Mouse (Mus musculus) heart, embryonic 13.5 days (tissue): ENCODE data around the gene Smyd3. TPM values are rescaled to one million over a fixed set of nuclear protein-coding genes. Genes with fewer than 3 reads are reported as not detected.

Source experiments
- ATAC-seq: fragments of 200-750 bp; cut with Nextera tagmentation; 2 replicates; pipeline ENCODE4 v1.8.0; 2017; ENCODE audit warnings: moderate TSS enrichment; ENCODE audit not compliant: insufficient number of reproducible peaks, low FRiP score, low TSS enrichment; ENCODE audit errors: extremely low read depth
- H3K27ac ChIP-seq: fragments of 300-500 bp; sonication (generic); replicated peaks from 2 replicates; pipeline ENCODE4 v1.5.1; 2015; ENCODE audit warnings: moderate library complexity, mild to moderate bottlenecking, inconsistent platforms
- H3K27me3 ChIP-seq: fragments of 300-500 bp; sonication (generic); replicated peaks from 2 replicates; pipeline ENCODE4 v1.6.1; 2015; ENCODE audit warnings: mild to moderate bottlenecking, inconsistent platforms
- H3K36me3 ChIP-seq: fragments of 300-500 bp; sonication (generic); 2 replicates; pipeline ENCODE4 v1.6.1; 2015; ENCODE audit warnings: mild to moderate bottlenecking, inconsistent platforms
- H3K4me1 ChIP-seq: fragments of 300-500 bp; sonication (generic); 2 replicates; pipeline ENCODE4 v1.6.1; 2015; ENCODE audit warnings: inconsistent platforms
- H3K4me2 ChIP-seq: fragments of 300-500 bp; sonication (generic); 2 replicates; pipeline ENCODE4 v1.6.1; 2015; ENCODE audit warnings: inconsistent platforms, mild to moderate bottlenecking, moderate library complexity
- H3K4me3 ChIP-seq: fragments of 300-500 bp; sonication (generic); 2 replicates; pipeline ENCODE4 v1.5.1; 2015; ENCODE audit warnings: moderate library complexity, mild to moderate bottlenecking, inconsistent platforms
- H3K9ac ChIP-seq: fragments of 300-500 bp; sonication (generic); 2 replicates; pipeline ENCODE4 v1.6.1; 2015; ENCODE audit warnings: inconsistent platforms, mild to moderate bottlenecking, moderate library complexity
- H3K9me3 ChIP-seq: fragments of 300-500 bp; sonication (generic); 2 replicates; pipeline ENCODE4 v1.6.1; 2016; ENCODE audit warnings: inconsistent platforms
- WGBS: fragments of 180-500 bp; shearing (Covaris S2); methylation state at CpG from one replicate; pipeline ENCODE4 v1.1.7; 2015; ENCODE audit warnings: mixed read lengths; 5-methylcytosine and 5-hydroxymethylcytosine counted together
- polyA plus RNA-seq: library from polyadenylated mRNA; unstranded; fragments of >200 nt; fragmentation: Nextera tagmentation; extraction: Ambion mirVana; gene quantifications from 2 replicates; pipeline ENCODE4 v1.2.1, GENCODE M21; 2015

Gene Smyd3
- polyA plus RNA-seq, 1 experiment from 2014 or later = 9.6 TPM

- Histone ChIP-seq H3K27me3 (no peaks in the 10 kb centered on the region), H3K9ac (no peak overlapping the region), H3K4me2 (no peak overlapping the region), H3K4me3 (no peak overlapping the region), H3K9me3 (no peaks in the 10 kb centered on the region), H3K36me3 (no peaks in the 10 kb centered on the region), H3K27ac (no peak overlapping the region), H3K4me1 (peaks cover 6% of the 10 kb centered on the region)
- 50% methylated on average over 6 of the region's 6 CpGs for WGBS
- no peak for ATAC-seq
Measured at GRCm38 (mm10) chr1:179161947-179162346, 355.9 kb downstream of the Smyd3 start.

GRCm38 (mm10) chr1:179160697-179161096 lies 357.1 kb downstream of the Smyd3 start:
- no peak for ATAC-seq
- Histone ChIP-seq H3K36me3 (no peaks in the 10 kb centered on the region), H3K4me2 (no peak overlapping the region), H3K4me3 (no peak overlapping the region), H3K27ac (no peak overlapping the region), H3K9me3 (no peaks in the 10 kb centered on the region), H3K9ac (no peak overlapping the region), H3K27me3 (no peaks in the 10 kb centered on the region), H3K4me1 (peaks cover 6% of the 10 kb centered on the region)
- WGBS = 65% methylated on average over 3 of the region's 3 CpGs

GRCm38 (mm10) chr1:179152376-179152775 lies 365.5 kb downstream of the Smyd3 start:
- Histone ChIP-seq H3K9me3 (no peaks in the 10 kb centered on the region), H3K27me3 (0 out of 2 replicates have a peak, but pooled peaks cover 7% of the 10 kb centered on the region), H3K4me1 (peaks cover 22% of the 10 kb centered on the region), H3K9ac (no peak overlapping the region), H3K36me3 (no peaks in the 10 kb centered on the region), H3K4me2 (no peak overlapping the region), H3K27ac (no peak overlapping the region), H3K4me3 (no peak overlapping the region)
- no peak for ATAC-seq
- 67% methylated on average over 9 of the region's 9 CpGs for WGBS

- Histone ChIP-seq H3K4me1 (peaks cover 31% of the 10 kb centered on the region), H3K9me3 (no peaks in the 10 kb centered on the region), H3K27me3 (0 out of 2 replicates have a peak, but pooled peaks cover 7% of the 10 kb centered on the region), H3K27ac (no peak overlapping the region), H3K9ac (no peak overlapping the region), H3K36me3 (no peaks in the 10 kb centered on the region), H3K4me3 (no peak overlapping the region), H3K4me2 (no peak overlapping the region)
- 68% methylated on average over 2 of the region's 2 CpGs for WGBS
- ATAC-seq = no peak
Measured at GRCm38 (mm10) chr1:179151275-179151674, 366.6 kb downstream of the Smyd3 start.

GRCm38 (mm10) chr1:179149468-179150140 lies 368.2 kb downstream of the Smyd3 start:
- H3K4me1 ChIP-seq = peaks cover 31% of the 10 kb centered on the region
- no peak overlapping the region for H3K4me2 ChIP-seq
- no peak overlapping the region for H3K4me3 ChIP-seq
- no peaks in the 10 kb centered on the region for H3K36me3 ChIP-seq
- no peak for ATAC-seq
- WGBS = 15% methylated on average over 5 of the region's 5 CpGs
- H3K27ac ChIP-seq = peak overlapping the region; percentile 24; the same call in 1 of the 2 replicates
- no peak overlapping the region for H3K9ac ChIP-seq
- 0 out of 2 replicates have a peak, but pooled peaks cover 6% of the 10 kb centered on the region for H3K27me3 ChIP-seq
- H3K9me3 ChIP-seq = no peaks in the 10 kb centered on the region

GRCm38 (mm10) chr1:179146730-179147167 lies 371.1 kb downstream of the Smyd3 start:
- peaks cover 35% of the 10 kb centered on the region for H3K4me1 ChIP-seq
- peak overlapping the region; percentile 62 for H3K27ac ChIP-seq
- WGBS = 35% methylated on average over 9 of the region's 9 CpGs
- H3K9me3 ChIP-seq = no peaks in the 10 kb centered on the region
- H3K36me3 ChIP-seq = no peaks in the 10 kb centered on the region
- peak overlapping the region; percentile 38; the same call in 1 of the 2 replicates for H3K9ac ChIP-seq
- H3K27me3 ChIP-seq = no peaks in the 10 kb centered on the region
- no peak overlapping the region for H3K4me3 ChIP-seq
- no peak for ATAC-seq
- H3K4me2 ChIP-seq = peak overlapping the region; percentile 31; the same call in 1 of the 2 replicates

- Histone ChIP-seq H3K4me2 (no peak overlapping the region), H3K36me3 (no peaks in the 10 kb centered on the region), H3K27me3 (no peaks in the 10 kb centered on the region), H3K9me3 (no peaks in the 10 kb centered on the region), H3K4me1 (peaks cover 24% of the 10 kb centered on the region), H3K9ac (no peak overlapping the region), H3K27ac (no peak overlapping the region), H3K4me3 (no peak overlapping the region)
- ATAC-seq = no peak
- WGBS = 86% methylated on average over 11 of the region's 11 CpGs
Measured at GRCm38 (mm10) chr1:179143154-179143832, 374.5 kb downstream of the Smyd3 start.

- Histone ChIP-seq H3K4me3 (no peak overlapping the region), H3K9me3 (no peaks in the 10 kb centered on the region), H3K4me1 (peaks cover 20% of the 10 kb centered on the region), H3K4me2 (no peak overlapping the region), H3K9ac (no peak overlapping the region), H3K27ac (no peak overlapping the region), H3K36me3 (no peaks in the 10 kb centered on the region), H3K27me3 (no peaks in the 10 kb centered on the region)
- WGBS = 27% methylated on average over 3 of the region's 3 CpGs
- ATAC-seq = no peak; the same call in 1 of the 2 replicates
Measured at GRCm38 (mm10) chr1:179142177-179142576, 375.7 kb downstream of the Smyd3 start.

- no peak overlapping the region for H3K9ac ChIP-seq
- H3K4me2 ChIP-seq = no peak overlapping the region
- no peaks in the 10 kb centered on the region for H3K36me3 ChIP-seq
- no peak for ATAC-seq
- H3K27me3 ChIP-seq = no peaks in the 10 kb centered on the region
- peaks cover 22% of the 10 kb centered on the region for H3K4me1 ChIP-seq
- no peak overlapping the region for H3K27ac ChIP-seq
- H3K4me3 ChIP-seq = no peak overlapping the region
- H3K9me3 ChIP-seq = no peaks in the 10 kb centered on the region
- WGBS = 75% methylated on average over 12 of the region's 12 CpGs
Measured at GRCm38 (mm10) chr1:179141071-179141650, 376.7 kb downstream of the Smyd3 start.

GRCm38 (mm10) chr1:179137145-179137477 lies 380.7 kb downstream of the Smyd3 start:
- no peaks in the 10 kb centered on the region for H3K27me3 ChIP-seq
- H3K4me1 ChIP-seq = peaks cover 24% of the 10 kb centered on the region
- 49% methylated on average over 3 of the region's 3 CpGs for WGBS
- H3K36me3 ChIP-seq = peaks cover 9% of the 10 kb centered on the region; the same call in 1 of the 2 replicates
- peaks cover 10% of the 10 kb centered on the region for H3K9me3 ChIP-seq
- H3K9ac ChIP-seq = no peak overlapping the region
- peak overlapping the region; percentile 61 for H3K27ac ChIP-seq
- H3K4me3 ChIP-seq = no peak overlapping the region
- H3K4me2 ChIP-seq = peak overlapping the region; percentile 51
- no peak for ATAC-seq

- WGBS = 30% methylated on average over 14 of the region's 14 CpGs
- Histone ChIP-seq H3K36me3 (peaks cover 9% of the 10 kb centered on the region; the same call in 1 of the 2 replicates), H3K27ac (peak overlapping the region; percentile 61), H3K9me3 (peaks cover 10% of the 10 kb centered on the region), H3K4me3 (peak overlapping the region; percentile 16; the same call in 1 of the 2 replicates), H3K4me1 (peaks cover 19% of the 10 kb centered on the region), H3K4me2 (peak overlapping the region; percentile 51), H3K9ac (peak overlapping the region; percentile 3; the same call in 1 of the 2 replicates), H3K27me3 (no peaks in the 10 kb centered on the region)
- ATAC-seq = no peak
Measured at GRCm38 (mm10) chr1:179136461-179137144, 381.2 kb downstream of the Smyd3 start.
